Mouse (Mus musculus) liver, embryonic 11.5 days (tissue): ENCODE data around the gene Ssu2. TPM values are rescaled to one million over a fixed set of nuclear protein-coding genes. Genes with fewer than 3 reads are reported as not detected.

Experiments used
- polyA plus RNA-seq: library from polyadenylated mRNA; unstranded; fragments of >200 nt; fragmentation: Nextera tagmentation; extraction: Ambion mirVana; gene quantifications from 2 replicates; pipeline ENCODE4 v1.2.1, GENCODE M21; 2014

The Ssu2 gene
- polyA plus RNA-seq, 1 experiment from 2014 or later = 0.49 TPM

Other genes starting within 250 kb of the Ssu2 start
- gene Lmcd1, start 114.3 kb downstream of the Ssu2 start, polyA plus RNA-seq = 1.2 and 1.5 TPM in 2 replicates
- 0.52 TPM in 1 of 2 replicates, not detected in the other for gene Cav3, start 71.5 kb upstream of the Ssu2 start, polyA plus RNA-seq
- gene Oxtr, start 101.9 kb upstream of the Ssu2 start, polyA plus RNA-seq = 0.04 TPM in 1 of 2 replicates, not detected in the other